Mouse (Mus musculus) cerebellum, postnatal 36 days (tissue): Measurements from ENCODE around the gene 2510009E07Rik.

Experiments used
- DNase-seq, 2 experiments: peaks; one replicate each; pipeline ENCODE4 v3.0.0; 2021 to 2022; ENCODE audit warnings: mixed read lengths in 2 of 2

The 2510009E07Rik gene

DNA sequence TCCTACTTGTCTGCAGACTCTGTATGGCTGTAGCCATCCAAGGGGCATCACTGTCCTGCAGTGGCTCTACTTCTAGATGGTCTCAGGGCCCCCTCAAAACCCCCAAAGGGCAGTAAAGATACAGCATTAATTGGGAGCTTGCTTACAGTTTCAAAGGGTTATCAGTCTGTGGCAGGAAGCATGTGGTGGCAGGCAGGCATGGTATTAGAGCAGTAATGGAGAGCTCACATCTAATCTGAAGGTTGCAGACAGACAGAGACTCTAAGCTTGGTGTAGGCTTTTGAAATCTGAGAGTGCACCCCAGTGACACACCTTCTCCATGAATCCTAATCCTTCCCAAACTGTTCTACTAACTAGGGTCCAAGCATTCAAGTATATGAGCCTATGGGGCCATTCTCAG is 60.0 kb downstream of the 2510009E07Rik start:
- no peak for DNase-seq

DNA sequence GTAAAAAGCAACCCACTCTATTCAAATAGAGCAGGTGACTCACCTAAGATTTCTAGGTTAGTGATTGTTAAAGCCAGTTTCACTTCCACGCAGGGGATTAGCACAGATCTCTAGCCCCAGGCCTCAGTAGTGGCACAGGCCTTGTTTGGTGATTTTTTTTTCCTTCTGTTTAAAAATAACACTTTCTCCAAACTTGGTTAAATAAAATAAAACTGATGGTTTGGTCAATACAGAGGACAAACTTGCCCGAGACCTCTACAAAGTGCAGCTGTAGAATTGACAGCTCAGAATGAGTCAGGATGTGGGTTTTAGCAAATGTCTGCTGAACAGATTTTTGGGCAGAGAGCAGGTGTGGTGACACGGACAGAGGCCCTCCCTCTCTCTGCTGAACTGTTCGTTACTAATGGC is 62.6 kb downstream of the 2510009E07Rik start:
- no peak for DNase-seq

DNA sequence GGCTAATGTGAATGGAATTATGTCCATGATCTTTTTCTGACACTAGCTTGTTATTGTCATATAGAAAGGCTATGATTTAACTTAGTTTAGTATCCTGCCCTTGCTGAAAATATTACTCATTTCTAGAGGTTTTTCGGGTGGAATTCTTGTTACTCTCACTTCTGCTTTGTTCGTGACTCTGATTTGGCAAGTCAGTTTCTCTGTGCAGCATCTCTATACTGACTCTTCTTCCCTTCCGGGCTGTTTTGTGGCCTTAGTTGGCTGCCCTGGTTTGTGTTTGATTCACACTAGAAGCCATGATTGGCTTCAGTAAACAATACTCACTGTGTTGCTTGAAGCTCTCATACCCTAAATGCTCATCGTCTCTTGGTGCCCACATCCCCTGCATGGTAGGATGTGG is 63.9 kb downstream of the 2510009E07Rik start:
- DNase-seq = no peak

DNA sequence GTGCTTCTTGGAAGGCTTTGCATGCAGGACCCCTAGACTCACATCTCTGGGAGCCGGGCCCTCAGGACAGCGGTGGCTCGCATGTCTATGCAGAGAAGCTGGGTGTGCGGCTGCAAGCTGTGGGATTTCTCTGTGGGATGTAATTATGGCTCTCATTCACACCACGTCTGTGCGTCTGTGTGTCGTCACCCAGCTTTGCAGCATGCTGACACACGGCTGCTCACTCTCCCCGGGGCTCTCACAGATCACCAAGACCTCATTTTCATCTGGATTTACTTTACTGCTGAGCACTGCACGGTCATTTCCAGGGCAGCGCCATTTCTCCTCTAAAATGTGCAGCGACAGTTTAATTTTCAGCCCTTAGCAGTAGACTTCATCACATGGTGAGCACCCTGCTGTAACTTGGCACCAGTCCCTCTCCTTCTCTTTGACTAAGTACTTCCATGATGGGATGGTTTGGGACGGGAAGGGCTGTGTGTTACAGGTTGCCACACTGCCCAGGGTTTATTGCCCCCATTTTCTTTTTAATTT is 66.3 kb downstream of the 2510009E07Rik start:
- peak; percentile 39 to 43 for DNase-seq

DNA sequence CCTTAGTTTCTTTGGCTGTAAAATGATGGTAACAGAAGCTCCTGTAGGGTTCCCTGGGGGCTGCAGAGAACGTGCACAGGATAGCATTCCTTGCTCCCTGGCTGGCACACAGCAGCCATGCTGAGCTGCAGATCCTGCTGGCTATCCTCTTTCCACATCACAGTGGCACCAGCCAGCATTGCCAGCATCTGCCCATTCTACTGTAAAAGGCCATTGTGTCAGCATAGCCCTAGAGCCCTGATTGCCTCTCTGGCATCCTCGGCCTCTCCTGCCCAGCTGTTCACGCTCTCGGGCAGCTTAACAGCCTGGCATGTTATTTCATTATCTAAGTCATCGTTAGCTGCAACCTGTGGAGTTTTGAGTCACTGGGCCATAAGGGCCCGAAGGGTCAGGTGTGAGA is 67.2 kb downstream of the 2510009E07Rik start:
- no peak for DNase-seq

DNA sequence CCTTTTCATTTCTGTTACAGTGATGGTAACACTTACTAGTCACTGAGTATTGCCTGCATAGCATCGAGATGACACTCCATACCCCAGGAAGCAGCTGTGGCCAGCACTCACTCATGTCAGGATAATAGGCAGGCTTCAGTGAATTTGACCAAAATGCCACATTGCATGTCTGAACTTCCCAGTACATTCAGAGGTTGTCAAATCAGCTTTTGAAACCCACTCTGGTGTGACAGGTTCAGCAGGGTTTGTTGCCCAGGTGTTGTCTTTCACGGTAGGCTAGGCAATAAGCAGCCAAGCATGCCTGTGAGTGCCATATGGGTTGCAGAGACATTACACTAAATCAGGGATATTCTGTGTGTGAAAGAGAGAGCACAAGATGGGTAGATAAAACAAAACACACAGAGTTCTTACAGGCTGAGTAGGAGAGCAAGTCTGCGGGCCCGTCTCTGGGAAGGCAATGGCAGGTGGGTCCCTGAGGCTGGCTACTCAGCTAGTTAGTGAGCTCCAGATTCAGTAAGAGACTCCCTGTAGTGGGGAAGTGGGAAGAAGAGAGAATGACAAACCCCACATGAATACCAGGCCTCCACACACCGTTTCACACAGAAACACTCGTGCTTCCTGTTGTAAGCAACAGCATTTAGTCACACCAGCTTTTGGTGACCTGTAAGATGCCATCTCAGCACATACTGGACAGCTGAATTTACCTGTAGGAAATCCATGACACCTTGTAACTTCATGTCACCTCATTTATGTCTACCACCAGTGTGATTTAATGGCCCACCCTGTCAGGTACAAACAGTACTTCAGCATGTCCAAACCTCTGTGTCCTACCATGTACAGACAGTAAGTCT is 68.5 kb downstream of the 2510009E07Rik start:
- DNase-seq = peak in 1 of 2 experiments; percentile 34

DNA sequence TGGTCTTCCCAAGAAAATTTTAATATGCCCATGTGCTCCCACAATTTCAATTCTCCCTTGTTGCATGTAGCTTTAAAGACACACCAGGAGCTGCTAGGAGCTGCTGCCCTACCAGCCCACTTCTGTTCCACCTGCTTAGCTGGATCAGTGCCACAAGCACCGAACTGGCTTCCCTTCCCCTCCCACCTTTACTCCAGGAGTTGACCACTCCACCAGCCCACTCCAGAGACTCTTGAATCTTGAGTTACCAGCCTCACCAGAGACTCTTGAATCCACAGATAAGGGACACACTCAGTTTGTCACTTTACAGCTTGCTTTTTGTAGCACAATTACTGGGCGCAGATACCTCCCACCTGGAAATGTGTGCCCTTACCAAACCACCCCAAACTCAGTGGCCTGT is 73.8 kb downstream of the 2510009E07Rik start:
- DNase-seq = no peak

DNA sequence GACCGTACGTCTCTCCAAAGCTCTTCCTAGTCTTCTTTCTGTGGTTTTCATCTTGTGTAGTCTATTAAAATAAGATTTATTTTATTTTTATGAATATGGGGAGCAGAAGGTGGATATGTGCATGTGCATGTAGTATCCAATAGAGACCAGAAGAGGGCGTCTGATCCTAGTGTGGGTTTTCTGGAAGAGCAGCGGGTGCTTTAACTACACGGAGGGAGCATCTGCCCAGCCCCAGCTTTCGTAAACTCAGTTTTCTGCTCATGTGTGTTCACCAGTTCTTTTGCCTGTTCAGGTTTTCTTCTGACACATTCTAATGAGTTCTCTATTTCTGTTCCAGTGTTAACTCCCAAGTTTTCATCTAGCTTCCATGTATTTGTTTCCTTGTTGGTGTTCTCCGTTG is 78.7 kb downstream of the 2510009E07Rik start:
- DNase-seq = peak in 1 of 2 experiments; percentile 29

DNA sequence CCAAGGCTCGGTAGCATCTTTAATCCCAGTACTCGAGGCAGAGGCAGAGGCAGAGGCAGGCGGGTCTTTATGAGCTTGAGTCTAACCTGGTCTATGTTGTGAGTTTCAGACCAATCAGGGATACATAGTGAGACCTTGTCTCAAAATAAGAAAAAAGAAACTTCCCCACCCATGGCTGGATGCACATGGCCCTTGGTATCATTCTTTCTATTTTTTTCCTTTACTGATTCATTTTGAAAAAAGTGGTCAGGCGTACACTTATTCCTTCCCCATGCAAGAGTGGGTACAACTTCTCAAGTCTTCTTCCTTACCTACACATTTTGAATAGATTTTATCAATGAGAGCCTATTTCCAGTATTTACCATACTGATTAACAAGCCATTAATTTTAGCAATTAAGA is 84.0 kb downstream of the 2510009E07Rik start:
- DNase-seq = no peak

DNA sequence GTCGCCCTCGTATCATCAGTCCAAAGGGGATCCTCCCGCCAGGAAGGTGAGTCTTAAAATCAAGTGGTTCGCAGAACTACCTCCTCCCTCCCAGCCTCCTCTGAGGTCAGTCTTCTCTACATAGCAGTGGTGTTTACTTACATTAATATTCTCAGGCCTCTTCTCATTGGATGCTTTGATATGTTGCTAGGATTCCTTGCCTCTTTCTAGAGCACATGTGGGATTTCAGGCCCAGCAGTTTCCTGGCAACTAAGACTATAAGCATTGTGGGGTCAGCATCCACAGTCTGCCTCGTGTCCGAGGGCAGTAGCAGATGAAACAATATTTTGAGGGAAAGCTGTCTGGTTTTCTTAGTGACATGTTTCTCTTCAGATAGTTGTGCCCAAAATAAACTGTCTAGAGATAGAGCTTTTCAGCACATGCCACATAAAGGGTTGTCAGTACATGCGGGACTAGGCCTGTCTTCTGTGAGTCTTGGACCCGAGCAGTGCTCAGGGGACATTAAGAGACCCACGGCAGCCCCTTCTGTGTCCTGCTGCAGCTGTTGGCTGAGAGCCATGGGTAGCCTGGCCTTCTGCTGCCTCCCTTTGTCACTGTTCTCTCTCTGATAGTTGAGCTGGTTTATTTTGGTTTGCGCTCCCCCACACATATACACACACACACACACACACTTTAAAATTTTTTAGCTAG is 86.1 kb downstream of the 2510009E07Rik start:
- DNase-seq = no peak

DNA sequence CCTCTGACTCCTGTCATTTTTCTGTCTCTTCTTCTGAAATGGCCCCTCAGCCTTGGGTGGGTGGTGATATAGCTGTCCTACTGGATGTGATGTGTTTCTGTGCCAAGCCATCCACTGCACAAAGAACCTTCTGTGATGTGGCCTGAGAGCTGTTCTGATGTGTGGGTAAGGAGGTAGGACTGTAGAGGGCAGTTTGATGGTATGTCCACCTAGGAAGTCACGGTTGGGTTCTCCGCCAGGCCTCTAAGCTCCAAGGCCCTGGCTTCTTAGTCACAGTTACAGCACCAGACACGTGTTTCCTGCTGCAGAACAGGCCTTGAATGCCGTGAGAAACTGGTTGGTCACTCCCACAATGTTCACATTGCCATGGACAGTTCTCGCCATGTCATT is 86.8 kb downstream of the 2510009E07Rik start:
- no peak for DNase-seq

DNA sequence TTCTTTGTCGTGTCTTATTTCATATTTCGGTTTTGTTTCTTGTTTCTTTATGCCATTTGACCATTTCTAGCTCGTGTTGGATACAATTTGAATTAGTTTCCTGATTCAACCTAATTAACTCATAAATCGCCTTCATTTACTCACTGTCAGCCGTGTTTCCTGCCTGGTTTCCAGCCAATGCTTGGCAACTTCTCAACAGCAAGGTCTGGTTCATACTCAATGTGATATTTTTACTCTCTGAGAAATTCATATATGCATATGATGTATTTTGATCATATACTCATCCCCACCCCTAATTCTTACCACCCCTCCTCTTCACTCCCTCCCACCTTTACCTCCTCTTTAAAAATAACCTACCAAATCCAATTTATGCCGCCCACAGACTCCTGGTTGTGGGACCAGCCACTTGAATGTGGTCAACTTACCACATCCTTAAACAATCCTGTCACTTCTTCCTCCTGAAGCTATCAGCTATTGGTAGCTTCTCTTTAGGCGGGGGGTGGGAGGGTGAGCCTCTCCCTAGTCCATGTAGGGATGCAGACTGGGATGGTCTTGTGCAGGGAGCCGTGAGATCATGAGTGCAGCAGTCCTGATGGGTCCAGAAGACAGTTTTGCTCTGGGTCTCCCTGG is 87.3 kb downstream of the 2510009E07Rik start:
- DNase-seq = no peak

DNA sequence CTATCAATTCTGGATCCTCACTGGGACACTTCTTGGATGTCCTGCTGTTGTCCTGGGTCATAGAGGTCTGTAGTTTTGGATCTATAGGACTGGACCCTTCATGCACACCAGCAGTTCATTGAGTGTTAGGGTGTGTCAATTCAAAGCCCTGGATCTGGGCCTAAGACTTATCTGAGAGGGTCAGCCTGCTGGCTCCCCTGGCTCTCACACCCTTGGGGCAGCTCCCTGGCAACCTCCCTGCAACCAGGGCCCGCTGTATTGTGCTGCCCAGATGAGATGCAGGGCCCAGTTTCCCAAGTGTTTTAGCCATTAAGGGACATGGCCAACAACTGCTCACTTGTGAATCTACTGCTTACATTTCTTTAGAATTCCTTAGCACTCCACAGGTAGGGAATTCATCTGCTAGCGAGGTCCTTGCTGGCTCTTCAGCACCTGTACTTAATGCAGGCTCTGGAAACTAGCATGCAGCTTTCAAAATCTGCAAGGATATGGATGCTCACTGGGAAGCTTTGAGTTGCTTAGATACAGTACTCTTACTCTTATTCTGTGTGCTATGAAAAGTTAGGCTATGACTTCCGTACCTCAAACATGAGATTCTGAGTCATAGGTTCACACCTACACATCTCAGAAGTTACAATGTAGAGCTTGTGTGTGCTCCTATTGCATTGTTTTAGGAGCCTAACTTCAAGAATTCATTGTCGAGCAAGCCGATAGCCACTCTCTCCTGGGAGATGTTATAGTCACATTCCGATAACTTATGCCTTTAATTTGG is 88.0 kb downstream of the 2510009E07Rik start:
- DNase-seq = no peak

DNA sequence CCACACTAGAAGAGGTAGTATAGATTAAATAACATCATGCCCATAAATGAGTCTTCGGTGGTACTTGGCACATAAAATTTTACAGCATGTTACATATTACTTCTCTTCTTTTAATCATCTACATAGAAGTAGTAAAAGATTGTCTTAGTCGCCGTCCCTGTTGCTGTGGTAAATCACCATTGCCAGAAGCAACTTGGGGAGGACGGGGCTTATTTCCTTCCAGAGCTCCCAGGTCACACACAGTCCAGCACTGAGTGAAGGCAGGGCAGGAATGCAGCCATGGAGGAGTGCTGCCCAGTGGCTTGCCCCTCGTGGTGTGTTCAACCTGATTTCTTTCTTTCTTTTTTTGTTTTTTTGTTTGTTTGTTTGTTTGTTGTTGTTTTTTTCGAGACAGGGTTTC is 90.1 kb downstream of the 2510009E07Rik start:
- no peak for DNase-seq
